Mouse (Mus musculus) embryonic facial prominence, embryonic 13.5 days (tissue): ENCODE results near the gene Gm340. TPM values are rescaled to one million over a fixed set of nuclear protein-coding genes. Genes with fewer than 3 reads are reported as not detected.

Source experiments
- ATAC-seq: fragments of 200-750 bp; cut with Nextera tagmentation; 2 replicates; pipeline ENCODE4 v1.8.0; 2017; ENCODE audit warnings: low read depth; ENCODE audit not compliant: insufficient number of reproducible peaks, insufficient read depth, low FRiP score, low TSS enrichment
- H3K27ac ChIP-seq: fragments of 300-500 bp; sonication (generic); 2 replicates; pipeline ENCODE4 v1.5.1; 2015; ENCODE audit warnings: moderate library complexity, mild to moderate bottlenecking, inconsistent platforms
- H3K27me3 ChIP-seq: fragments of 300-500 bp; sonication (generic); 2 replicates; pipeline ENCODE4 v1.6.1; 2015; ENCODE audit warnings: mild to moderate bottlenecking, inconsistent platforms
- H3K36me3 ChIP-seq: fragments of 300-500 bp; sonication (generic); 2 replicates; pipeline ENCODE4 v1.6.1; 2015; ENCODE audit warnings: mild to moderate bottlenecking, inconsistent platforms
- H3K4me1 ChIP-seq: fragments of 300-500 bp; sonication (generic); 2 replicates; pipeline ENCODE4 v1.6.1; 2015; ENCODE audit warnings: inconsistent platforms
- H3K4me2 ChIP-seq: fragments of 300-500 bp; sonication (generic); 2 replicates; pipeline ENCODE4 v1.6.1; 2015; ENCODE audit warnings: moderate library complexity, mild to moderate bottlenecking, inconsistent platforms
- H3K4me3 ChIP-seq: fragments of 300-500 bp; sonication (generic); 2 replicates; pipeline ENCODE4 v1.5.1; 2015; ENCODE audit warnings: mild to moderate bottlenecking, inconsistent platforms
- H3K9ac ChIP-seq: fragments of 300-500 bp; sonication (generic); 2 replicates; pipeline ENCODE4 v1.6.1; 2015; ENCODE audit warnings: mild to moderate bottlenecking, inconsistent platforms
- H3K9me3 ChIP-seq: fragments of 300-500 bp; sonication (generic); 2 replicates; pipeline ENCODE4 v1.6.1; 2016; ENCODE audit warnings: inconsistent platforms
- WGBS: fragments of 180-500 bp; shearing (Covaris S2); methylation state at CpG from one replicate; pipeline ENCODE4 v1.1.7; 2015; ENCODE audit warnings: mixed read lengths; 5-methylcytosine and 5-hydroxymethylcytosine counted together
- polyA plus RNA-seq: library from polyadenylated mRNA; unstranded; fragments of >200 nt; fragmentation: Nextera tagmentation; extraction: Ambion mirVana; gene quantifications from 2 replicates; pipeline ENCODE4 v1.2.1, GENCODE M21; 2015

The Gm340 gene
- polyA plus RNA-seq, 1 experiment from 2014 or later, result 2.6 TPM

DNA sequence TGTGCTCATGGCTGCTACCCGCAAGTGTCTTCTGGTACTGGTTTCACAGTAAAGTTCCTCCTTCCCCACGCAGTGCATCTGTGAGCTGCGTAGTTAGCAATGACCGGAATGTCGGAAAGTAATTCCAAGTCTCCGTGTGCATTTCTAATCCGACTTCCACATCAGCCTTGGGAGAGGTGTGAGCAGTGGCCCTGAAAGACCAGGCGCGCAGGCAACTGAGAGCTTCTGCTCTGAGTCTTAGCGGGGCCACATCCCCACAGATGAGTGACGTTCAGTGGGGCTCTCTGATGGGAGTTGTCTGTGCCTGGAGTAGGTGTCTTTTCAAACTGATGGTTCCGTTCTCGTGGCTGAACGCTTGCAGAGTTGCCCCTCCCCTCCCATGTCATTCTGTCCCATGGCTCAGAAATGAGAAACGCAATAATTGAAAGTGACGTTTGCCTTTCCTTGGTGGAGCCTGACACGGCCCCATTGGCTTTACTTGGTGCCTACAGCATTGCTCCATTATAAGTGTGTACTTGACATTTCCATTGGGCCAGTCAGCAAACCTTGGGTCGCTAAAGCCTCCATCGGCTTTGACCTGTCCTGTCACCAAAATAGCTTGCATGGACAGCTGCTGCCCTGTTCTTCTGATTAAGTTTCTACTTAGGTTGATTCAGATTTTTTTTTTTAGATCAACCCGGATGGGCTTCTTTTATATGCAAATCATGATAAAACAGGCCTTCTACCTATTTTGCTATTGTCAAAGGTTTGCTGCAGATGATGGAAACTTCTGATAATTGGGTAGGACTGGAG, 5.5 kb downstream of the Gm340 start:
- Histone ChIP-seq H3K9ac (no peak overlapping the region), H3K4me2 (no peak overlapping the region), H3K9me3 (no peaks in the 10 kb centered on the region), H3K4me3 (no peak overlapping the region), H3K27ac (no peak overlapping the region), H3K4me1 (peaks cover 8% of the 10 kb centered on the region; the same call in 1 of the 2 replicates), H3K27me3 (no peaks in the 10 kb centered on the region), H3K36me3 (peaks cover 33% of the 10 kb centered on the region)
- no peak for ATAC-seq
- WGBS, result 86% methylated on average over 20 of the region's 20 CpGs

- WGBS, result 82% methylated on average over 7 of the region's 7 CpGs
Observed at GRCm38 (mm10) chr19:41589026-41589425, 6.9 kb downstream of the Gm340 start.

GRCm38 (mm10) chr19:41589681-41590080, 7.5 kb downstream of the Gm340 start:
- Histone ChIP-seq H3K27me3 (no peaks in the 10 kb centered on the region), H3K4me1 (peaks cover 11% of the 10 kb centered on the region; the same call in 1 of the 2 replicates), H3K4me3 (no peak overlapping the region), H3K9ac (no peak overlapping the region), H3K4me2 (no peak overlapping the region), H3K9me3 (no peaks in the 10 kb centered on the region), H3K27ac (no peak overlapping the region), H3K36me3 (peaks cover 12% of the 10 kb centered on the region)
- WGBS, result 80% methylated on average over 8 of the region's 8 CpGs
- ATAC-seq, result no peak

More at GRCm38 (mm10) chr19:41589026-41589425, 6.9 kb downstream of the Gm340 start:
- Histone ChIP-seq H3K27ac (no peak overlapping the region), H3K4me3 (no peak overlapping the region), H3K4me2 (no peak overlapping the region), H3K36me3 (peaks cover 19% of the 10 kb centered on the region), H3K4me1 (peaks cover 8% of the 10 kb centered on the region; the same call in 1 of the 2 replicates), H3K27me3 (no peaks in the 10 kb centered on the region), H3K9ac (no peak overlapping the region), H3K9me3 (no peaks in the 10 kb centered on the region)
- no peak for ATAC-seq

DNA sequence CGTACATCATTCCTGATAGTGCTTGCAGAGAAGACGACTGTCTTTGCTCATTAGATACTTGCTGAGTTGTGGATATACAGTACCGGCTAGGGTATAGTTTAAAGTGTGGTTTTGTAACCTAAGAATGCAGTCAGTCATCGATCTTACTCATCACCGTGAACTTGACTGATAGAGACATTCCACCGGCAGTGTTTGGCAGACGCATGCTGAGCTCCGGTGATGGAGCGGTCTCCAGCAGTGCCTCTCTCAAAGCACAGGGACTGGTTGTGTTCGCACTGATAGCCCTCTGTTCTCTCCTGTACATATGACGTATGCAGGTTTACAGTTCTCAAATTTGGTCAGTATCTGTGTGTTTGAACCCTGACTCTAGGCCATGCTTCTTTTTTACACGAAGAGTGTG, 9.6 kb downstream of the Gm340 start:
- Histone ChIP-seq H3K27ac (no peak overlapping the region), H3K9me3 (no peaks in the 10 kb centered on the region), H3K27me3 (no peaks in the 10 kb centered on the region), H3K9ac (no peak overlapping the region), H3K36me3 (no peaks in the 10 kb centered on the region), H3K4me3 (no peak overlapping the region), H3K4me1 (peaks cover 12% of the 10 kb centered on the region; the same call in 1 of the 2 replicates), H3K4me2 (no peak overlapping the region)
- 74% methylated on average over 12 of the region's 12 CpGs for WGBS
- ATAC-seq, result no peak

DNA sequence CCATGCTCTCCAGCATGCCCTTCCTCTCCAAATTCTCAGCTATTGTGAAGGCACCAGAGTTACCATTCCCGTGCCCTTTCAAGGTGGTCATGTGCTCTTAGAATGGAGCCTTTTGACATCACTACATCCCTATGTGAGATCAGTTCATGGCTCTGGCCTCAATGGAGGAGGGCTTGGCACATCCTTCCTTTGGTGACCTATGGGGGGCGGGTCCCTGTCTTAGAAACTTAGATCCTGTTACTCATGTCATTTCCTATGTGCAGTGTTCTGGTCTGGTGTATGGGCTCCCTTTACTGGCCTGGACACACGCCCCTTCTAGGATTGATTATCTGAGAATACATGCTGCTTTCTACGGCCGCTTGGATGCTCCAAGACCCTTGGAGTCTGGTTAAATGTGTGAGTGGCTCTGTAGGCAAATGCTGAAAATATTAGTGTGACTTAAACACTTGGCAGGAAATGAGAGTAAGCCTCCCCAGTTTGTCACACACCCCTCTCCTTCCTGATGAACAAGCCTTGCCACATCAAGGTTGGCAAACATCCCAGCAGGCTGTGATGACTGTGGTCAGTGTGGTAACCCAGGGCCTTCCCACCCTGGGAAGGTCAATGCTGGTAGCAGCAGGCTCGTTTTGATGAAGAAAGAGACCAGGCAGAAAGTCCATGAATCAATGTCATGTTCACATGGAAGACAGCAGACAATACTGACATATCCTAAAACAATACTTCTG, 15.2 kb downstream of the Gm340 start:
- no peak overlapping the region for H3K9ac ChIP-seq
- no peak for ATAC-seq
- peaks cover 3% of the 10 kb centered on the region; the same call in 1 of the 2 replicates for H3K4me1 ChIP-seq
- H3K27me3 ChIP-seq, result no peaks in the 10 kb centered on the region
- no peak overlapping the region for H3K4me2 ChIP-seq
- H3K27ac ChIP-seq, result no peak overlapping the region
- no peak overlapping the region for H3K4me3 ChIP-seq
- no peaks in the 10 kb centered on the region for H3K36me3 ChIP-seq
- 84% methylated on average over 6 of the region's 6 CpGs for WGBS
- H3K9me3 ChIP-seq, result no peaks in the 10 kb centered on the region

GRCm38 (mm10) chr19:41600647-41601046, 18.5 kb downstream of the Gm340 start:
- Histone ChIP-seq H3K9me3 (0 out of 2 replicates have a peak, but pooled peaks cover 5% of the 10 kb centered on the region), H3K4me1 (no peaks in the 10 kb centered on the region), H3K36me3 (no peaks in the 10 kb centered on the region), H3K27ac (no peak overlapping the region), H3K4me3 (no peak overlapping the region), H3K9ac (no peak overlapping the region), H3K4me2 (no peak overlapping the region), H3K27me3 (no peaks in the 10 kb centered on the region)
- ATAC-seq, result no peak
- 19% methylated on average over 11 of the region's 11 CpGs for WGBS

GRCm38 (mm10) chr19:41606208-41606987, 24.2 kb downstream of the Gm340 start:
- 70% methylated on average over 10 of the region's 10 CpGs for WGBS
- no peaks in the 10 kb centered on the region for H3K36me3 ChIP-seq
- no peaks in the 10 kb centered on the region for H3K4me1 ChIP-seq
- H3K9me3 ChIP-seq, result peaks cover 9% of the 10 kb centered on the region; the same call in 1 of the 2 replicates
- no peaks in the 10 kb centered on the region for H3K27me3 ChIP-seq
- no peak overlapping the region for H3K4me2 ChIP-seq
- no peak overlapping the region for H3K9ac ChIP-seq
- no peak overlapping the region for H3K4me3 ChIP-seq
- no peak overlapping the region for H3K27ac ChIP-seq
- ATAC-seq, result no peak

DNA sequence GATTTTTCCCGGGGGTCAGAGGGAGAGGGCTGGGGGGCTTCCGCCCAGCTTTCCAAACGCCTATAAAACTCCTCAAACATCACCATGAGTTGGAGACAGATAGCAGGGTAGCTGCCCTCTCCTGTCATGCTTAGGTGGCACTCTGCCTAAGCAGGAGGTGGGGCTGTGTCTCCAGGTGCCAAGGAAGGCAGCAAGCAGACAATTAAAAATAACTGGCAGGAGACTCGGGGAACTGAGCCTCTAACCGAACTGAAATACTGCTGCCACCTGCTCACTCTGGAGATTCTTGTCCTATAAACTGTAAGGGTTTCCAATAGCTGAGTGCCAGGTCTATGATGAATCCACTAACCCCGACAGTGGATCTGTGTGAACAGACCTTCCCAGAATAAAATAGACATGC, 29.5 kb downstream of the Gm340 start:
- ATAC-seq, result no peak

GRCm38 (mm10) chr19:41613325-41614087, 31.3 kb downstream of the Gm340 start:
- no peaks in the 10 kb centered on the region for H3K36me3 ChIP-seq
- peak overlapping the region; percentile 21; the same call in 1 of the 2 replicates for H3K4me2 ChIP-seq
- no peak for ATAC-seq
- H3K9ac ChIP-seq, result no peak overlapping the region
- H3K27me3 ChIP-seq, result peaks cover 31% of the 10 kb centered on the region
- peaks cover 35% of the 10 kb centered on the region for H3K4me1 ChIP-seq
- peaks cover under 1% of the 10 kb centered on the region; the same call in 1 of the 2 replicates for H3K9me3 ChIP-seq
- H3K27ac ChIP-seq, result no peak overlapping the region
- H3K4me3 ChIP-seq, result no peak overlapping the region
- 20% methylated on average over 16 of the region's 16 CpGs for WGBS

More for the DNA sequence above, 29.5 kb downstream of the Gm340 start:
- H3K4me2 ChIP-seq, result no peak overlapping the region
- WGBS, result 72% methylated on average over 6 of the region's 6 CpGs
- H3K9me3 ChIP-seq, result peaks cover 4% of the 10 kb centered on the region; the same call in 1 of the 2 replicates
- no peak overlapping the region for H3K27ac ChIP-seq
- H3K27me3 ChIP-seq, result peaks cover 26% of the 10 kb centered on the region
- peaks cover 18% of the 10 kb centered on the region for H3K4me1 ChIP-seq
- no peaks in the 10 kb centered on the region for H3K36me3 ChIP-seq
- H3K4me3 ChIP-seq, result no peak overlapping the region
- no peak overlapping the region for H3K9ac ChIP-seq

- H3K27me3 ChIP-seq, result peaks cover 31% of the 10 kb centered on the region
- no peak for ATAC-seq
- H3K36me3 ChIP-seq, result no peaks in the 10 kb centered on the region
- no peaks in the 10 kb centered on the region for H3K9me3 ChIP-seq
- 37% methylated on average over 11 of the region's 11 CpGs for WGBS
- no peak overlapping the region for H3K27ac ChIP-seq
- H3K4me1 ChIP-seq, result peaks cover 41% of the 10 kb centered on the region
- no peak overlapping the region for H3K9ac ChIP-seq
- no peak overlapping the region for H3K4me3 ChIP-seq
- no peak overlapping the region for H3K4me2 ChIP-seq
Observed at GRCm38 (mm10) chr19:41615606-41616224, 33.5 kb downstream of the Gm340 start.
